Mouse (Mus musculus) kidney, postnatal 25 days (tissue): ENCODE results near the gene Col4a4.

ENCODE experiments used
- DNase-seq, 2 experiments: peaks; one replicate each; pipeline ENCODE4 v3.0.0; 2021; ENCODE audit warnings: mixed read lengths in 2 of 2

The Col4a4 gene

DNA sequence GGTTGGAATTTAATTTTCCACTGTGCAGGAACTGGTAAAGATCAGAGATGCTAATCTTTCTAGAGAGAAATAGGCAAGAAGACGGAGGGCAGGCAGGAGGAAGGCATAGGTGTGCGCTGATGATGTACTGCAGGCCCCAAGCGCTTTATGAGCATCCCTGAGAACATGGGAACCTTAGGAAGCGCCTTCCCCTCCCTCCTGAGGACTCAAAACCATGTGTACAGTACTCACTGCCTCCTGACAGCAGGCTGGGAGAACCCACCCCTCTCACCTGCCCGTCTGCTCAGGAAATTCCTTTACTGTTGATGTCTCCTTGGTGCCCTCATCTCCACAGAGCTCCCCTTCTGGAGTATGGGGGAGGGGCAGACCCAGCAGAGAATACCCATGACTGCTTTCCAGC lies 175.1 kb downstream of the Col4a4 start:
- no peak for DNase-seq

DNA sequence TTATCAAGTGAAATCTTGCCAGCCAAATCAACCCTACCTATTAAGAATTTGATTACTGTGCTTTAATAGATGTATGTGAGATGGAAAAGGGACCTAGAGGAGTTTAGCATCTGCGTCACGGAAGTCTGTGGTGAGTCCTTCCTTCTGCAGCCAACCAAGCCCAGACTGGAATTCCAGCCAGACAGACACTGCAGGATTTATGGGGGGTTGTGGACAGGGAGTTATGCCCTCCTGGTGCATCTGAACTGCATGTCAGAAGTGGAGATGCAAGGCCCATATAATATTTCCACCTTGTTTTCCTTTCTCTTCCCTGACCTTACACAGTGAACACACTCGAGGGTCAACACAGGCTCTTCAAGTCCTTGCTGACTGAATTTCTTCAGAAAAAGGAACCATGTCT lies 176.1 kb downstream of the Col4a4 start:
- DNase-seq = no peak

DNA sequence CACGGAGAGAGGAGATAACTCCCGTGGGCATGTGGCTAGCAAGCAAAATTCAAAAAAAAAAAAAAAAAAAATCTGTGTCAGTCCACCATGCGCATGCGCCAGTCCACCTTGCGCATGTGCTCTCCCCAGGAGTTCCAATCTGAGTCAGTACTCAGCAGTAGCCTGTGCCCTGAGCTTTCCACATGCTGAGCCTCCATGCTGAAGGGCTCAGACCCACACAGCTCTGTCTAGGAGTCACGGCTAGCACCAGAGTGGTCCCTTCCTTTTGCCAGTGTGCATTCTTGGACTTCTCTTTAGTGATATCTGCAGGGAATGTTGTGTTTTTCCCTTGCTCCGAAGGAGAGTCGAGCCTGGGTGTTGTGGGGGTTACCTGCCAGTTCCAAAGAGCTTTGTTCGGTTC lies 177.4 kb downstream of the Col4a4 start:
- no peak for DNase-seq

DNA sequence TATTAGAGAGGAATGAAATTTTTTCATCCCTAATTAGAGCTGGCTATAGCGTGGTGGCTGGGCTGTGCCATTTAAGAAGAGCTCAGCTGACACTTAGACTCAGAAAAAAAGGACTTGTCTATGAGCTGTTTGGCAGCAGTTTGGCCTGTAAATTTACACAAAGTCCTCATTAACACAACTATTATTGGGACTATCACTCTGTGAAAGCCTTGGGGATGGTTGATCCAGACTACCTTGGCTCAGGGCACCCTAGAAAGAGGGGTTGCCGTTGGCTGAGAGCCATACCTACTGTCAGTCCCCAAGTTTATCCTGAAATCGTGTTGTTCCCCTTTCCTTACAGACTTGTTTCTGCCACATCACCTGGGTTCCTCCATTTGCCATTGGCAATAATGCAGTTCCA lies 178.9 kb downstream of the Col4a4 start:
- no peak for DNase-seq
